ENCODE assay signal across 15 mouse cellular contexts in genomic region chr5:43588791-43589439, GRCm38 (mm10).
A peak's percentile ranks its signal among the peaks of the same experiment; 100 is the strongest.
DNase-seq lines count a peak whose midpoint lies in the region; ATAC-seq and TF ChIP-seq lines count a peak whose summit lies in the region.
"Had no signal": no experiment of that assay in that cellular context is flagged by ENCODE, and none has a peak within 500 bp of the region (broad histone marks: within the 10 kb centered on the region; RNA-seq: fewer than 3 reads in every experiment).

No protein-coding gene starts in this region.

- peak overlapping the region; percentile 55; the same call in 1 of the 2 replicates for H3K27ac ChIP-seq in heart, embryonic 16.5 days (ENCODE audit: low read length)
- H3K27ac ChIP-seq in embryonic fibroblast, embryonic 13.5 days (ENCODE audit: insufficient read depth, low read length), result peak overlapping the region; percentile 44; the same call in 1 of the 2 replicates
- H3K27ac ChIP-seq: forebrain, embryonic 12.5 days; heart, embryonic 10.5 days; hindbrain, embryonic 14.5 days; macrophage had no signal

- no peak for DNase-seq in heart, postnatal 4 days
- DNase-seq in kidney, postnatal 14 days, result peak; percentile 3
- no peak for DNase-seq in kidney, adult 18-20 months
- DNase-seq in Muller cell, postnatal 12 days (ENCODE audit: inconsistent ontology term), result peak; percentile 51
- DNase-seq in retina, embryonic 14.5 days (ENCODE audit: low spot score), result no peak
- DNase-seq: right cerebral cortex, adult 18-20 months; spleen, adult 18-20 months had no signal

- H3K4me2 ChIP-seq in heart, embryonic 16.5 days (ENCODE audit: low read depth, low read length), result no peak overlapping the region
- H3K4me2 ChIP-seq: forebrain, embryonic 12.5 days; hindbrain, embryonic 14.5 days; liver, embryonic 11.5 days had no signal

- 66% methylated on average over 5 of the region's 5 CpGs for WGBS in heart, embryonic 16.5 days

- H3K27me3 ChIP-seq in heart, embryonic 16.5 days (ENCODE audit: control insufficient read depth, insufficient read depth, low read length), result no peaks in the 10 kb centered on the region
- H3K27me3 ChIP-seq: forebrain, embryonic 12.5 days had no signal

- no peak for TF ChIP-seq CTCF in embryonic fibroblast, embryonic 13.5 days (IDR thresholded peaks at IDR 0.05; ENCODE audit: borderline replicate concordance, insufficient read depth, low read length)

- no peak overlapping the region for H3K9ac ChIP-seq in heart, embryonic 16.5 days (ENCODE audit: low read length)
- H3K9ac ChIP-seq: forebrain, embryonic 12.5 days; hindbrain, embryonic 14.5 days had no signal

- no peak for TF ChIP-seq POLR2A in embryonic fibroblast, embryonic 13.5 days (IDR thresholded peaks at IDR 0.05; ENCODE audit: low read depth, low read length)

- ATAC-seq in heart, embryonic 16.5 days (replicated peaks; ENCODE audit: extremely low read depth, insufficient read depth, low FRiP score), result no peak
- ATAC-seq: activated CD4-positive, CD25-positive, alpha-beta regulatory T cell, adult 4 months had no signal

- no peaks in the 10 kb centered on the region for H3K4me1 ChIP-seq in heart, embryonic 16.5 days (ENCODE audit: control insufficient read depth, insufficient read depth, low read length)
- H3K4me1 ChIP-seq in embryonic fibroblast, embryonic 13.5 days (ENCODE audit: control insufficient read depth, insufficient read depth, low read length), result peaks cover 5% of the 10 kb centered on the region; the same call in 1 of the 2 replicates
- H3K4me1 ChIP-seq: heart, embryonic 10.5 days had no signal

- no peak overlapping the region for H3K4me3 ChIP-seq in heart, embryonic 16.5 days (ENCODE audit: low read length)
- H3K4me3 ChIP-seq in embryonic fibroblast, embryonic 13.5 days (ENCODE audit: insufficient read depth, low read length), result no peak overlapping the region
- H3K4me3 ChIP-seq: forebrain, embryonic 12.5 days; heart, embryonic 10.5 days had no signal

- H3K9me3 ChIP-seq in heart, embryonic 16.5 days (replicated peaks; ENCODE audit: control insufficient read depth, low read length), result no peaks in the 10 kb centered on the region
- H3K9me3 ChIP-seq: forebrain, embryonic 12.5 days; heart, embryonic 10.5 days had no signal

- H3K36me3 ChIP-seq in heart, embryonic 16.5 days (ENCODE audit: control insufficient read depth, insufficient read depth), result no peaks in the 10 kb centered on the region
- H3K36me3 ChIP-seq: forebrain, embryonic 12.5 days; heart, embryonic 10.5 days had no signal

Comparison
In these comparisons a context has a peak if more than half of its experiments do, and no peak if none do; other contexts are left out.
1. DNase-seq: peak in kidney, postnatal 14 days (single experiment) and Muller cell, postnatal 12 days (single experiment); none in heart, postnatal 4 days (single experiment), kidney, adult 18-20 months (single experiment) and retina, embryonic 14.5 days (single experiment).